Mouse (Mus musculus) heart, postnatal 0 days (tissue): ENCODE data around the gene Zfp446.

ENCODE experiments used
- CTCF ChIP-seq: IDR thresholded peaks from 2 replicates; pipeline ENCODE4 v1.5.1; 2016; ENCODE audit warnings: antibody characterized with exemption, control low read depth, low read depth
- EP300 ChIP-seq: IDR thresholded peaks from 2 replicates; pipeline ENCODE4 v1.6.1; 2016; ENCODE audit warnings: antibody characterized with exemption, low read depth

GRCm38 (mm10) chr7:12961511-12962141 lies 16.0 kb upstream of the Zfp446 start:
- TF ChIP-seq CTCF, result no peak
- TF ChIP-seq EP300, result no peak
